Mouse (Mus musculus): ENCODE results near the gene Spef2. TPM values are rescaled to one million over a fixed set of nuclear protein-coding genes. Genes with fewer than 3 reads are reported as not detected.

Gene Spef2
- 0.44 and 0.86 TPM in 2 replicates for polyA plus RNA-seq (2015; fragmentation: Nextera tagmentation; extraction: Ambion mirVana)

DNA sequence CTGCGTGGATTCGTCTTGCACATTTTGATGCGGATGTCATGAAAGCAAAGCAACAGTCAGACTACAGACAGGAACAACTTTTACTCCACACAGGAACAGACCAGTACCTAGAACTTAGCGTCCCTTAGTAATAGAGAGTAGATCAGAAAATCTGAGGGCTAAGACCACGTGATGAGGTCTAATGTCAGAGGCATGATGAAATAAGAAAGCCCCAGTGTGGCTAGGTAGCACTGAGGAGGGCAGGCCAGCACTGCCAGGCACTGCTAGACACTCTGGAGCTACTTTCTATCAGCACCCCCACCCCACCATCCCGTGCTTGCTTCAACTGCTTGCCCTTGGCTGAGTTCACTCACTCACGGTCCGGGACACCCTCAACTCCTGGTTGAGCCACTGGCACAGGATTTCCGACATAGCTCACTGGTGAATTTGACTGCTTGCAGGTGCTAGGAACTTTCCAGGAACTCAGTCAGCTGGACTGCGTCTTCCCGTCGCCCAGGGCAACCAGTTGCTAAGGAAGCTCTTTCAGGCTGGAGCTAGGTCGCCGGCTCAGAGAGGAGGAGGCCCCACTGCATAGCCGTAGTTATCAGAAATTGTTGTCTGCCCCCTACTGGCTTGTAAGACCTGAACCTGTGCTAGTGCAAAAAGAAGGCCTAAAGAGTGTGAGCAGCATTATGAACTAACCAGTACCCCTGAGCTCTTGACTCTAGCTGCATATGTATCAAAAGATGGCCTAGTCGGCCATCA lies at the start of gene Spef2:
Spef2 (minus strand) TSS at position 510 of the 744 bp plus-strand sequence.

DNA sequence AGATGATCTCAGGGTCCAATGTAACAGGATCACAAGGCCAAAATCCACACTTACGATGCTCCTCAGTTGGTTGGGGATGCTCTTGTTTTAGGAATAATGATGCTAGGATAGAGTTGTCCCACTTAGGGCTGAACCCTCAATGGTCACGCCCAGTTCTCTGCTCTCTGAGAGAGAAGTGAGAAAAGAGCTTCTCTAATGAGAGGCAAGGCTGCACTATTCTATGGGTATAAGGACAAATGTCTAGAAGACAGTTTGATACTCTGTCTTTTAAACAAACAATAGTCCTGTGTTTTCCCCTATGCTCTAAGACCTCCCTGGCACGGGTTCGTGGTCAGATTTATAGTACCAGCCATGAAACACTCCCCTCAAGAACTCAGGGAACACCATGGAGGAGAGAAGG lies 218.6 kb downstream of the Spef2 start, which contains the start of gene Il7r:
Il7r (minus strand) TSS at position 101 of the 400 bp plus-strand sequence.

Other genes starting within 250 kb of the Spef2 start
- gene Il7r, start 218.7 kb downstream of the Spef2 start, polyA plus RNA-seq (2015; fragmentation: Nextera tagmentation; extraction: Ambion mirVana): 0.11 and 0.30 TPM in 2 replicates